ENCODE assay signal across 7 mouse cellular contexts in genomic region chrX:75673920-75674665, GRCm38 (mm10).
DNase-seq lines count a peak whose midpoint lies in the region; ATAC-seq lines count a peak whose summit lies in the region.

No protein-coding gene starts in this region.

- intact Hi-C loops in gastrocnemius, postnatal 36 days (cut with DNase I) = loop anchor here (10.0 kb wide), 1 partner anchor 561 kb away; no protein-coding TSS in a partner anchor
- intact Hi-C loops in left cerebral cortex, postnatal 25 days (cut with DNase I) = loop anchor here (5.0 to 10.0 kb wide), 2 partner anchors 99 to 528 kb away; partner anchors contain the start of gene Rab39b

- H3K27ac ChIP-seq in intestine, embryonic 15.5 days = no peak overlapping the region
- peak overlapping the region; percentile 74; the same call in 1 of the 2 replicates for H3K27ac ChIP-seq in midbrain, embryonic 10.5 days (replicated peaks)

- no peaks in the 10 kb centered on the region for H3K4me1 ChIP-seq in intestine, embryonic 15.5 days (replicated peaks)
- no peaks in the 10 kb centered on the region for H3K4me1 ChIP-seq in midbrain, embryonic 10.5 days

- WGBS in intestine, embryonic 15.5 days = 7% methylated on average over 23 of the region's 23 CpGs
- 10% methylated on average over 23 of the region's 23 CpGs for WGBS in midbrain, embryonic 10.5 days

- no peak overlapping the region for H3K9ac ChIP-seq in intestine, embryonic 15.5 days

- no peaks in the 10 kb centered on the region for H3K27me3 ChIP-seq in intestine, embryonic 15.5 days (replicated peaks)
- no peaks in the 10 kb centered on the region for H3K27me3 ChIP-seq in midbrain, embryonic 10.5 days (ENCODE audit: low read depth, poor library complexity, severe bottlenecking)

- H3K9me3 ChIP-seq in intestine, embryonic 15.5 days = 0 out of 2 replicates have a peak, but pooled peaks cover 3% of the 10 kb centered on the region
- H3K9me3 ChIP-seq in midbrain, embryonic 10.5 days (replicated peaks) = peaks cover 28% of the 10 kb centered on the region; the same call in 1 of the 2 replicates

- peak; percentile 98 for ATAC-seq in intestine, embryonic 15.5 days

- no peaks in the 10 kb centered on the region for H3K36me3 ChIP-seq in intestine, embryonic 15.5 days
- no peaks in the 10 kb centered on the region for H3K36me3 ChIP-seq in midbrain, embryonic 10.5 days

- H3K4me2 ChIP-seq in intestine, embryonic 15.5 days (replicated peaks) = peak overlapping the region; percentile 34

- H3K4me3 ChIP-seq in intestine, embryonic 15.5 days (replicated peaks) = peak overlapping the region; percentile 28
- peak overlapping the region; percentile 34 for H3K4me3 ChIP-seq in midbrain, embryonic 10.5 days

- DNase-seq in adrenal gland, adult 2 months = peak; percentile 93
- peak; percentile 92 for DNase-seq in embryo, embryonic 11.5 days (ENCODE audit: low read depth, low spot score)
- DNase-seq in gastrocnemius, postnatal 36 days = peak; percentile 86 to 87
- peak; percentile 95 to 99 for DNase-seq in left cerebral cortex, postnatal 25 days (ENCODE audit: low spot score in 2 of 2)
- peak; percentile 88 for DNase-seq in midbrain, embryonic 10.5 days (ENCODE audit: low spot score)
- peak; percentile 88 for DNase-seq in right cerebral cortex, postnatal 4 days
